8 mouse cellular contexts compared by ENCODE assay signal in the genomic region with DNA sequence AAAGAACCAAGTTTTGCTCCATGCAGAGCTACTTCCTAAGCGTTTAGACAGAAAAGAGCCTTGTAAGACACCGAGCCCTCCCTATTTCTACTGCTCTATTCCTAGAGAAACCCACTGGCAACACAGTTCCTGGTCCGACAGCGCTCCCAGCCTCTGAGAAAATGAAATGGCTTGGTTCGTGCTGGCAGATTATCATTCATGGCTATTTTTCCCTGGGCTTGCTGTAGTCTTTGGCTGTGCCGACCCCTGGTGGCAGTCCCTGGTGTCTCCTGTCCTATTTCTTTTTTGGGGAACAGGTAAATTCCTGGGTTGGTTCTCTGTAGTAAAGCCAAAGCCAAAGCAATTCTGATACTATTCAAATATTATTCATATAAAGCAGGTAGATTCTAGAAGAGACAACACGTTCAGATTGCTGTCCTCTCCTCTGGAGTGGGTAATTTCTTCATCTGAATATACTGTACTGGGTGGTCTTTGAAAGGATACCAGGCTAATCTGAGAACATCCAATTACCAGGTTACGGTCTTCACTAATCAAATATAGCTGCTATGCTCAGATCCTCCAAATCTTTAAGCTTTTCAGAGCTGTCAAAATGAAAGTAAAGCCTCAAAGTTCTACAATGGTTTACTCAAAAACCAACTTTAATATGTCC.
DNase-seq lines count a peak whose midpoint lies in the region; ATAC-seq and TF ChIP-seq lines count a peak whose summit lies in the region.

No protein-coding gene starts in this region.

- H3K27ac ChIP-seq in MEL (ENCODE audit: control insufficient read depth, low read depth, low read length): no peak overlapping the region
- H3K27ac ChIP-seq in forebrain, postnatal 0 days (ENCODE audit: low read depth, low read length): no peak overlapping the region
- no peak overlapping the region for H3K27ac ChIP-seq in liver, postnatal 0 days (ENCODE audit: low read depth)
- no peak overlapping the region for H3K27ac ChIP-seq in olfactory bulb, adult 2 months (ENCODE audit: insufficient read depth, low read depth, low read length)

- no peaks in the 10 kb centered on the region for H3K4me1 ChIP-seq in MEL (ENCODE audit: control insufficient read depth in 1 of 2, insufficient read depth in 2 of 2, low read length in 2 of 2)
- no peaks in the 10 kb centered on the region for H3K4me1 ChIP-seq in forebrain, postnatal 0 days (ENCODE audit: insufficient read depth)
- H3K4me1 ChIP-seq in liver, postnatal 0 days (ENCODE audit: insufficient read depth): no peaks in the 10 kb centered on the region
- H3K4me1 ChIP-seq in olfactory bulb, adult 2 months (ENCODE audit: control insufficient read depth, insufficient read depth, low read length): no peaks in the 10 kb centered on the region

- WGBS in forebrain, postnatal 0 days: 44% methylated on average over 8 of the region's 8 CpGs
- WGBS in liver, postnatal 0 days (ENCODE audit: insufficient replicate concordance): 42% methylated on average over 8 of the region's 8 CpGs
- WGBS in olfactory bulb, adult 2 months: 37% methylated on average over 8 of the region's 8 CpGs

- peak; percentile 75 to 99 (median 88) for TF ChIP-seq CTCF in MEL (IDR thresholded peaks at IDR 0.05 in 2 of 3, conservative IDR thresholded peaks at IDR 0.05 in 1 of 3; ENCODE audit: control insufficient read depth in 1 of 3, insufficient read depth in 1 of 3, low read depth in 2 of 3, low read length in 3 of 3, poor library complexity in 1 of 3, severe bottlenecking in 1 of 3)
- TF ChIP-seq CTCF in forebrain, postnatal 0 days (IDR thresholded peaks at IDR 0.05; ENCODE audit: low read depth): peak; percentile 89
- TF ChIP-seq CTCF in liver, postnatal 0 days (IDR thresholded peaks at IDR 0.05; ENCODE audit: low read depth): peak; percentile 89
- 0 out of 2 replicates have a peak, but pooled peaks have one; percentile 28 for TF ChIP-seq CTCF in olfactory bulb, adult 2 months (IDR thresholded peaks at IDR 0.05; ENCODE audit: insufficient read depth, low read depth, low read length)

- intact Hi-C loops in heart, postnatal 36 days (cut with DNase I): loop anchor here (1.0 to 10.0 kb wide), 3 partner anchors 129 to 509 kb away; partner anchors contain the start of genes Spata48 and Zpbp

- no peaks in the 10 kb centered on the region for H3K79me2 ChIP-seq in MEL (ENCODE audit: control insufficient read depth, insufficient read depth, low read length, poor library complexity)

- H3K9ac ChIP-seq in MEL (ENCODE audit: control insufficient read depth, low read depth, low read length, poor library complexity, severe bottlenecking): no peak overlapping the region
- no peak overlapping the region for H3K9ac ChIP-seq in forebrain, postnatal 0 days
- H3K9ac ChIP-seq in liver, postnatal 0 days (replicated peaks): no peak overlapping the region

- no peak overlapping the region for H3K4me2 ChIP-seq in forebrain, postnatal 0 days (ENCODE audit: low read depth)
- H3K4me2 ChIP-seq in liver, postnatal 0 days (ENCODE audit: low read depth, low read length): no peak overlapping the region

- ATAC-seq in forebrain, postnatal 0 days: peak; percentile 92
- peak; percentile 71 for ATAC-seq in liver, postnatal 0 days

- H3K36me3 ChIP-seq in MEL (ENCODE audit: control insufficient read depth in 1 of 2, insufficient read depth in 2 of 2, low read length in 2 of 2): peaks cover 0 to 5% of the 10 kb centered on the region in 2 experiments; a peak in 1 of 4 replicates
- no peaks in the 10 kb centered on the region for H3K36me3 ChIP-seq in forebrain, postnatal 0 days (ENCODE audit: insufficient read depth)
- peaks cover 3% of the 10 kb centered on the region; the same call in 1 of the 2 replicates for H3K36me3 ChIP-seq in liver, postnatal 0 days (replicated peaks; ENCODE audit: insufficient read depth, low read length)

- no peak; the same call in none of the 2 replicates for TF ChIP-seq RAD21 in MEL (IDR thresholded peaks at IDR 0.05; ENCODE audit: low read depth, low read length)

- TF ChIP-seq POLR2A in MEL (IDR thresholded peaks at IDR 0.05; ENCODE audit: control insufficient read depth in 1 of 2, insufficient read depth in 1 of 2, low read depth in 1 of 2, low read length in 2 of 2, poor library complexity in 1 of 2): no peak
- no peak for TF ChIP-seq POLR2A in olfactory bulb, adult 2 months (IDR thresholded peaks at IDR 0.05; ENCODE audit: insufficient read depth, low read depth, low read length)

- no peaks in the 10 kb centered on the region for H3K9me3 ChIP-seq in MEL (replicated peaks; ENCODE audit: insufficient read depth, low read length)
- no peaks in the 10 kb centered on the region for H3K9me3 ChIP-seq in forebrain, postnatal 0 days (ENCODE audit: low read length)
- H3K9me3 ChIP-seq in liver, postnatal 0 days (ENCODE audit: low read length): no peaks in the 10 kb centered on the region

- TF ChIP-seq EP300 in MEL (IDR thresholded peaks at IDR 0.05; ENCODE audit: low read depth in 1 of 2, low read length in 2 of 2): no peak
- TF ChIP-seq EP300 in liver, postnatal 0 days (IDR thresholded peaks at IDR 0.05; ENCODE audit: low read depth): no peak

- H3K27me3 ChIP-seq in MEL (ENCODE audit: control insufficient read depth in 1 of 2, insufficient read depth in 2 of 2, low read length in 2 of 2): peaks cover 4 to 8% of the 10 kb centered on the region in 2 experiments; a peak in 3 of 4 replicates
- H3K27me3 ChIP-seq in forebrain, postnatal 0 days (ENCODE audit: insufficient read depth, low read length): no peaks in the 10 kb centered on the region
- H3K27me3 ChIP-seq in liver, postnatal 0 days (ENCODE audit: insufficient read depth, low read length): no peaks in the 10 kb centered on the region

- H3K4me3 ChIP-seq in MEL (ENCODE audit: control insufficient read depth in 1 of 2, insufficient read depth in 1 of 2, low read depth in 2 of 2, low read length in 2 of 2): no peak overlapping the region
- no peak overlapping the region for H3K4me3 ChIP-seq in forebrain, postnatal 0 days (ENCODE audit: low read depth, low read length)
- no peak overlapping the region for H3K4me3 ChIP-seq in liver, postnatal 0 days (ENCODE audit: low read depth, low read length)
- no peak overlapping the region for H3K4me3 ChIP-seq in olfactory bulb, adult 2 months (ENCODE audit: insufficient read depth, low read depth, low read length)

- DNase-seq in MEL (ENCODE audit: low read depth, low spot score): peak; percentile 83
- peak; percentile 28 for DNase-seq in cerebellum, adult 11-12 months
- DNase-seq in forebrain, postnatal 0 days: peak; percentile 83
- DNase-seq in heart, postnatal 36 days: peak; percentile 71 to 74
- peak; percentile 75 for DNase-seq in layer of hippocampus, adult 11-12 months (ENCODE audit: low spot score)
- DNase-seq in liver, postnatal 0 days: peak; percentile 85
- DNase-seq in thymus, postnatal 0 days (ENCODE audit: low spot score): peak; percentile 68

TF ChIP-seq in MEL, 35 proteins besides CTCF, POLR2A, EP300 and RAD21:
- TF ChIP-seq SMC3 (IDR thresholded peaks at IDR 0.05; ENCODE audit: low read depth, low read length) (peak; percentile 99), NRF1 (IDR thresholded peaks at IDR 0.05; ENCODE audit: insufficient read depth, low read depth, low read length, poor library complexity, severe bottlenecking) (no peak), POLR2AphosphoS5 (IDR thresholded peaks at IDR 0.05; ENCODE audit: borderline replicate concordance, low read depth, low read length) (no peak), TAL1 (IDR thresholded peaks at IDR 0.05; ENCODE audit: low read length) (no peak), SIN3A (IDR thresholded peaks at IDR 0.05; ENCODE audit: low read length) (0 out of 2 replicates have a peak, but pooled peaks have one; percentile 34), BHLHE40 (IDR thresholded peaks at IDR 0.05; ENCODE audit: borderline replicate concordance, low read depth, low read length) (no peak), ELF1 (IDR thresholded peaks at IDR 0.05; ENCODE audit: low read depth, low read length) (no peak), TCF12 (IDR thresholded peaks at IDR 0.05; ENCODE audit: low read depth, low read length) (no peak; the same call in 1 of the 2 replicates), ZMIZ1 (IDR thresholded peaks at IDR 0.05; ENCODE audit: low read depth, low read length) (no peak), ZNF384 (IDR thresholded peaks at IDR 0.05; ENCODE audit: low read depth, low read length) (no peak), MYC (IDR thresholded peaks at IDR 0.05; ENCODE audit: low read depth, low read length) (no peak), JUND (IDR thresholded peaks at IDR 0.05; ENCODE audit: low read depth, low read length) (no peak), TBP (IDR thresholded peaks at IDR 0.05; ENCODE audit: low read depth, low read length) (no peak), MEF2A (IDR thresholded peaks at IDR 0.05; ENCODE audit: extremely low read depth, insufficient replicate concordance, low read depth, low read length, poor library complexity, severe bottlenecking) (no peak), MAZ (IDR thresholded peaks at IDR 0.05; ENCODE audit: low read depth, low read length) (no peak), ZC3H11A (IDR thresholded peaks at IDR 0.05; ENCODE audit: low read depth, low read length) (peak; percentile 99), CHD1 (IDR thresholded peaks at IDR 0.05; ENCODE audit: low read depth, low read length) (no peak), USF2 (IDR thresholded peaks at IDR 0.05; ENCODE audit: borderline replicate concordance in 1 of 2, insufficient read depth in 1 of 2, low read depth in 1 of 2, low read length in 2 of 2) (no peak)

Comparison
In these comparisons a context has a peak if more than half of its experiments do, and no peak if none do; other contexts are left out.
1. DNase-seq: peak in every context shown above with its lines; median percentile 85 in liver, postnatal 0 days; 83 in MEL; 83 in forebrain, postnatal 0 days; 75 in layer of hippocampus, adult 11-12 months; 72 in heart, postnatal 36 days; 68 in thymus, postnatal 0 days; 28 in cerebellum, adult 11-12 months.
2. CTCF ChIP-seq: peak in every context shown above with its lines; median percentile 89 in forebrain, postnatal 0 days; 89 in liver, postnatal 0 days; 88 in MEL; 28 in olfactory bulb, adult 2 months.